Mouse (Mus musculus): Measurements from ENCODE around the gene Psapl1.

DNA sequence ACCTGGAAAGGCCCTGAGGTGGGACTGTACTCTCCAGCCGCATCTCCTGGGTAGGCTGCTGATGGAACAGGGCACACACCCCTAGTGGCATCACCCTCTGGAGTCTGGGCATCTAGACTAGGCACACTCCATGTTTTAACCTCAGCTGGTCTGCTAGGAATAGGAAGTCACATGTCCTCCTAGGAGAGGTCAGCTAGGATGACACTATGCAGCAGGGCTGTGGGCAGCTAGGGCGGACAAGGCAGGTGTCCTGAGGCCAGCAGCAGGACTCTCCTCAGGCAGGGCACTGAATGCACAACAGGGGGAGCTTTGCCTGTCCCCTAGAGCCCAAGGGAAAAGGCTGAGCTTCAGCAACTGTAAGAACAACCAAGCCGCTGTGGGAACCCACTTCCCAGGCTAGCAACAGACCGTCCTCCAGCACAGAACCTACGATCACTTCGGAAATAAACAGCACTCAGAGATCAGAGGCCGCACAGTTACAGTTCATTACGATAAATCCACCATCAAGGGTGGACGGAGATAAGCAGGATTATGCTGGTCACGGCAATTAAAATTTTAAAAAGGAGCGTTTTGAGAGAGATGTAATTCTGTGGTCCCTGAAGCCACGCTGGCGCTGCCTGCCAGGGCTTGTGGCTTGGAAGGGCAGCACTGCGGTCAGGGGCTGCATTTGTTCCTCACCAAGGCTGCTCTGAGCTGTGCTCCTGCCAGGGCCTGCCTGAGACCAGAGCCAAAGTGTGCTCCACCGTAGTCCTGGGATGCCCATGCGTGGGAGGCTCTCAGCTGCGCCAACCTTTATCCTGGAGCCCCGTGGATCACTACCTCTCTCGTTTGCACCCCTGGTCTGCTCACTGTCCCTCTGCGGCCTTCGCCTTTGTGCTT lies 38.2 kb upstream of the Psapl1 start:
- no peak for TF ChIP-seq CTCF (IDR thresholded peaks at IDR 0.05; ENCODE audit: extremely low read depth, insufficient read depth, low read length)
- no peak for TF ChIP-seq POLR2A (IDR thresholded peaks at IDR 0.05; ENCODE audit: extremely low read depth, insufficient read depth, low read length)
